Mouse (Mus musculus): ENCODE measurements around the gene Cdk2ap2.
"Not testable (repeated sequence)": the region's sequence is repeated elsewhere in the genome, so short reads cannot be mapped to it uniquely, and the experiment has no call there.

GRCm38 (mm10) chr19:4125268-4125667 is 28.3 kb downstream of the Cdk2ap2 start:
- TF ChIP-seq CTCF (IDR thresholded peaks at IDR 0.05; ENCODE audit: extremely low read depth, insufficient read depth, insufficient read length, insufficient replicate concordance); POLR2A (IDR thresholded peaks at IDR 0.05; ENCODE audit: low read depth, low read length): not testable (repeated sequence)
